Mouse (Mus musculus): Measurements from ENCODE around the gene Atad3a.

The Atad3a gene

DNA sequence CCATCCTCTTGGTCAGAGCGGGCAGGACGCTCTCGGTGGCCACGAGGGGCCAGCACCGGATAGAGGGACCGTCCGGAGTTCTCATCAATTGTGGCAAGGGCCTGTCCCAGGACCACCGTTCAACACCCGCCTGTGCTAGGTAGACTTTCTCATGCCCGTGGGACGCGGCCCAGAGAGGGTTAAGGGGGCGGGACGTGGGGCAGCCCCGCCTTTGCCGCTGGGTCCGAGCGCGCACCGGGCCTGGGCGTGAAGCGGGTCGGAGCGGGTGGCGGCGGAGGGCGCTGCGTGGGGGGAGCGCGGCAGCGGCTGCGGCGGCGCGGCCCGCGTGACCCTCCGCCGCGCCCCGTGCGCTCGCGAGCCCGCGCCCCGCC is 66.8 kb downstream of the Atad3a start, which contains the start of gene Fndc10:
Gene Fndc10, plus strand, starts transcription at position 232 of the 371 bp plus-strand sequence.
- no peak for DNase-seq (ENCODE audit: low spot score)

DNA sequence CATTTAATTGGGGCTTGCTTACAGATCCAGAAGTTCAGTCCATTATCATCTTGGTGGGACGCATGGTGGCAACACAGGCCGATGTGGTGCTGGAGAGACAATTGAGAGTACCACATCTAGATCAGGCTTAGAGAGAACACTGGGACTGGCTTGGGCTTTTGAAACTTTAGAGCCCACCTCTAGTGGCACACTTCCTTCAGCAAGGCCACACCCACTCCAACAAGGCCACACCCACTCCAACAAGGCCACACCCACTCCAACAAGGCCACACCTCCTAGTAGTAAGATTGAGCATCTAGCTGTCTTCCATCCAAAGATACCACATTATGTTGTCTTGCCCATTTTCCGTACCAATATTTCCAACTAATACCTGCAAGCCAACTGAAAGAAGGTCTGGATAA is 68.5 kb downstream of the Atad3a start:
- no peak for DNase-seq (ENCODE audit: low spot score)

Data from spleen, adult 12 weeks (tissue).